Mouse (Mus musculus): Measurements from ENCODE around the gene Olfr794. TPM values are rescaled to one million over a fixed set of nuclear protein-coding genes. Genes with fewer than 3 reads are reported as not detected.

Gene Olfr794
- polyA plus RNA-seq (2012; rRNA removed) = not detected in 2 replicates

DNA sequence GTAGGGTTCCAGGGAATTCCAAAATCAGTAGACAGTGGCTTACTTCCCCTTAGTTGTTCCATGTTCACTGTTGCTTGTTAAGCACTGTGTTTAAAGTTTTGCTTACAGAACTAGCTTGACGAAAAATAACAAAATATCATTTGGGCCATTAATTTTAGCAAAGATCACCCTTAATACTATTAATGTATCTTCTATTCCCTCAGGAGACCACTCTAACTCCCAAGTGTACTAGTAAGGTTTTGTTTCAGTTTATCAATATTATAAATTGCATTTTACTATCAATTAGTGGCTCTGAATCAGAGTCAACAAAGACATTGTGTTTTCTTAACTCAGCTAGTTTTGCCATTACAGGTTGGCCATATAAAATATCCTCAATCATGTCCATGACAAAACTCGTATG, at the start of gene Olfr794:
TSS of gene Olfr794 (plus strand) at position 301 of the 400 bp plus-strand sequence.
- Histone ChIP-seq H3K36me3 (ENCODE audit: control insufficient read depth, insufficient read depth, low read length) (no peaks in the 10 kb centered on the region), H3K27me3 (ENCODE audit: control insufficient read depth, insufficient read depth, low read length) (no peaks in the 10 kb centered on the region), H3K27ac (ENCODE audit: control insufficient read depth, insufficient read depth, low read depth, low read length) (no peak within 1 kb of the TSS), H3K4me1 (ENCODE audit: control insufficient read depth, insufficient read depth, low read length) (no peaks in the 10 kb centered on the region), H3K4me3 (ENCODE audit: control insufficient read depth, low read depth, low read length) (no peak within 1 kb of the TSS)
- TF ChIP-seq POLR2A (IDR thresholded peaks at IDR 0.05; ENCODE audit: control insufficient read depth, low read depth, low read length) (no peak), CTCF (IDR thresholded peaks at IDR 0.05; ENCODE audit: control insufficient read depth, insufficient read depth, insufficient replicate concordance, low read depth, low read length) (no peak)

DNA sequence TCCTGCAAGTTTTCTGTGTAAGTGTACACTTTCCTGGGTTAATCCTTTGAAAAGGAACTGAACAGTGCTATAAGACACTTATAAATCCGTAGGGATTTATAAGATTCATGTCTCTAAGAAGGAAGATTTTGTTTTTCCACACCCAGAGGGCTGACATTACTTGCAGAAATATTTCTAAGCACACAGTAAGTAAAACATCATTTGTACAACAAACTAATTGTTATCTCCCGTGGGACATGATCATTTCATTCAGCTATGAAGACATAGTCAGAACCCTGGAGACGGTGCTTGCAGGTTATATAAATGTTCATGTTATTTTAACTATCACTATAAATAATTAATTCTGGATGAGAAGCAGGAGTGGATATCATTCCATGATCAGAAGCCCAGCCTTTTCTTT, 46.0 kb upstream of the Olfr794 start, which contains the start of gene Olfr791:
TSS of gene Olfr791 (plus strand) at position 301 of the 400 bp plus-strand sequence.
- Histone ChIP-seq H3K27ac (ENCODE audit: control insufficient read depth, insufficient read depth, low read depth, low read length) (no peak within 1 kb of the TSS), H3K36me3 (ENCODE audit: control insufficient read depth, insufficient read depth, low read length) (no peaks in the 10 kb centered on the region), H3K4me1 (ENCODE audit: control insufficient read depth, insufficient read depth, low read length) (no peaks in the 10 kb centered on the region), H3K27me3 (ENCODE audit: control insufficient read depth, insufficient read depth, low read length) (no peaks in the 10 kb centered on the region), H3K4me3 (ENCODE audit: control insufficient read depth, low read depth, low read length) (no peak within 1 kb of the TSS)
- no peak for TF ChIP-seq POLR2A (IDR thresholded peaks at IDR 0.05; ENCODE audit: control insufficient read depth, low read depth, low read length)
- no peak for TF ChIP-seq CTCF (IDR thresholded peaks at IDR 0.05; ENCODE audit: control insufficient read depth, insufficient read depth, insufficient replicate concordance, low read depth, low read length)

DNA sequence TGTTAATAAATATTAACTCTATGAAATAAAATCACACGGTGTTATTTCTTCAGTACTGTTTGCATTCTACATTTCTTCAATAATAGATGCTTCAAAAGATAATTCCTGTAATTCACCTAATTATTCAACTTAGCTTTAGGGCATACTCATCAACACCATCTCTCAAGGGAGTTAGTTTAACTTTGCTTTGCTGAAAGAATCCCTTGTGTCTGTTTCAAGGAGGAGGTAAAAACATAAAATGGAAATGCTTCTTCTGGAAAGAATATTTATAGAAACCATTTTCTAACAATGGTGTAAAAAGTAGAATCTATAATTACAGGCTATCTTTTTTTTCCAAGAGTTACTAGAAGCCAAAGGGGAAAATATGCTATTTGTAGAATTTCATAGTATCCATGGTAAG, 28.6 kb upstream of the Olfr794 start, which contains the start of gene Olfr792:
TSS of gene Olfr792 (plus strand) at position 301 of the 400 bp plus-strand sequence.
- no peak within 1 kb of the TSS for H3K27ac ChIP-seq (ENCODE audit: control insufficient read depth, insufficient read depth, low read depth, low read length)
- no peaks in the 10 kb centered on the region for H3K36me3 ChIP-seq (ENCODE audit: control insufficient read depth, insufficient read depth, low read length)
- no peaks in the 10 kb centered on the region for H3K27me3 ChIP-seq (ENCODE audit: control insufficient read depth, insufficient read depth, low read length)
- no peak for TF ChIP-seq CTCF (IDR thresholded peaks at IDR 0.05; ENCODE audit: control insufficient read depth, insufficient read depth, insufficient replicate concordance, low read depth, low read length)
- H3K4me3 ChIP-seq (ENCODE audit: control insufficient read depth, low read depth, low read length) = no peak within 1 kb of the TSS
- H3K4me1 ChIP-seq (ENCODE audit: control insufficient read depth, insufficient read depth, low read length) = no peaks in the 10 kb centered on the region

DNA sequence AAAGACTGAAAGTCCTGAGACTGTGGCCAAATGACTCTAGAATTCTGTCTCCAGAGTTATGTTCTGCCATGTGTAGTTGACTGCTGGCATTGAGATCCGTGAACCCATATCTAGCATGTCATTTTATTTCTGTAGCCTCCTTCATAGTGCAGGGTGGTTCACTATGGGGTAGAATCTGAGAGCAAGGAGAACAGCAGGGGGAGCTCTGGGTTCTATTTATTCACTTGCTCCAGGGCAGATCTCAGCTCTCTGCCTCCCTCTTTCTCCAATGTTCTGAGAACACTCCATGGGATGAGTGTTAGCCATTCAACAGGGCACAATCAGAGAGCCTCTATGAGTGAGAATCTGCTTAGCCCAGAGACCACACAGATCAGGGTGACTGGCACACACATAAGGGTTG, 18.1 kb upstream of the Olfr794 start:
- no peaks in the 10 kb centered on the region for H3K4me1 ChIP-seq (ENCODE audit: control insufficient read depth, insufficient read depth, low read length)
- no peak overlapping the region for H3K4me3 ChIP-seq (ENCODE audit: control insufficient read depth, low read depth, low read length)
- no peak for TF ChIP-seq CTCF (IDR thresholded peaks at IDR 0.05; ENCODE audit: control insufficient read depth, insufficient read depth, insufficient replicate concordance, low read depth, low read length)
- TF ChIP-seq POLR2A (IDR thresholded peaks at IDR 0.05; ENCODE audit: control insufficient read depth, low read depth, low read length) = no peak
- H3K27me3 ChIP-seq (ENCODE audit: control insufficient read depth, insufficient read depth, low read length) = no peaks in the 10 kb centered on the region
- H3K27ac ChIP-seq (ENCODE audit: control insufficient read depth, insufficient read depth, low read depth, low read length) = no peak overlapping the region
- no peaks in the 10 kb centered on the region for H3K36me3 ChIP-seq (ENCODE audit: control insufficient read depth, insufficient read depth, low read length)

DNA sequence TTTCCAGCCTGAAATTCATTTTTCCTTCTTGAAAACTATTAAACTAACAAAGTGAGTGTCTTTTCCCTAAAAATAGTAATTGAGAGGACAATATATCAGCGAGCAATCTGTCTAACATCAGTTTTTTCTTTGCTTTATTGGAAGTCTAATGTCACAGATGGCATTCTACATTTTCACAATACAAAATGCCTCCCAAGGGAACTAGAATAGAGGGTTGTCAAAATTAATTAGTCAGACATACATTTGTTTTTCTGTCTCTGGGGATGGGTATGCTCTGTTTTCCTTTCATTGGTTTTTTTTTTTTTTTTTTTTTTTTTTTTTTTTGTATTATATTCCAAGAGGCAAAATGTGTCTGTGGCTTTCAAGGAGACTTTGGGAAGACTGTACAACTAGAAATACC, 9.6 kb downstream of the Olfr794 start:
- no peak for TF ChIP-seq CTCF (IDR thresholded peaks at IDR 0.05; ENCODE audit: control insufficient read depth, insufficient read depth, insufficient replicate concordance, low read depth, low read length)
- TF ChIP-seq POLR2A (IDR thresholded peaks at IDR 0.05; ENCODE audit: control insufficient read depth, low read depth, low read length) = no peak
- Histone ChIP-seq H3K27ac (ENCODE audit: control insufficient read depth, insufficient read depth, low read depth, low read length) (no peak overlapping the region), H3K27me3 (ENCODE audit: control insufficient read depth, insufficient read depth, low read length) (no peaks in the 10 kb centered on the region), H3K4me1 (ENCODE audit: control insufficient read depth, insufficient read depth, low read length) (no peaks in the 10 kb centered on the region), H3K4me3 (ENCODE audit: control insufficient read depth, low read depth, low read length) (no peak overlapping the region), H3K36me3 (ENCODE audit: control insufficient read depth, insufficient read depth, low read length) (no peaks in the 10 kb centered on the region)

DNA sequence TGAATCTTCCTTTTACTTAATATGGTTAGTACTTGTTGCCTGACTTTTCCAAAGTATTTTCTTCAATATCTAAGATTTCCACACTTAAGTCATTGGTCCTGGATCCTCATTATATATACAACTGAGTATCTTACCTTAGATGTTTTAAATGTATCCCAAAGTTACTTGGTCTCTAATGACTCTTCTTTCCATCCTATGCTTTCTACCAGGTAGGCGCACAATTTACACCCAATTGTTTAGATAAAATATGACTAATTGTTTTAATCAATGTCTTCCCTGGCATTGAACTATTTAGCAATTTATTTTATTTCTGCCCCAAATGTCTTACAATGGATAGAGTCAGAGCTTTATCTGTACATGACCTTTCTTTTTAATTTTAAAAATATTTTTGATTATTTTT, 45.0 kb downstream of the Olfr794 start, which contains the start of gene Olfr796:
TSS of gene Olfr796 (minus strand) at position 101 of the 400 bp plus-strand sequence.
- Histone ChIP-seq H3K4me3 (ENCODE audit: control insufficient read depth, low read depth, low read length) (no peak within 1 kb of the TSS), H3K36me3 (ENCODE audit: control insufficient read depth, insufficient read depth, low read length) (no peaks in the 10 kb centered on the region), H3K27me3 (ENCODE audit: control insufficient read depth, insufficient read depth, low read length) (no peaks in the 10 kb centered on the region), H3K4me1 (ENCODE audit: control insufficient read depth, insufficient read depth, low read length) (no peaks in the 10 kb centered on the region), H3K27ac (ENCODE audit: control insufficient read depth, insufficient read depth, low read depth, low read length) (no peak within 1 kb of the TSS)
- TF ChIP-seq CTCF (IDR thresholded peaks at IDR 0.05; ENCODE audit: control insufficient read depth, insufficient read depth, insufficient replicate concordance, low read depth, low read length) (no peak), POLR2A (IDR thresholded peaks at IDR 0.05; ENCODE audit: control insufficient read depth, low read depth, low read length) (no peak)

DNA sequence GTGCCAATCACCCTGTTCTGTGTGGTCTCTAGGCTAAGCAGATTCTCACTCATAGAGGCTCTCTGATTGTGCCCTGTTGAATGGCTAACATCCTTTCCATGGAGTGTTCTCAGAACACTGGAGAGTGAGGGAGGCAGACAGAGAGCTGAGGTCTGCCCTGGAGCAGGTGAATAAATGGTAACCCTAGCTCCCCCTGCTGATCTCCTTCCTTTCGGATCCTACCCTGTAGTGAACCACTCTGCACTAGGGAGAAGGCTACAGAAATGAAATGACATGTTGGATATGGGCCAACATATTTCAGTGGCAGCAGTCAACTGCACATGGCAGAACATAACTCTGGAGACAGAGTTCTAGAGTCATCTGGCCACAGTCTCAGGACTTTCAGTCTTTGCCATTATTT, 54.3 kb downstream of the Olfr794 start:
- TF ChIP-seq POLR2A (IDR thresholded peaks at IDR 0.05; ENCODE audit: control insufficient read depth, low read depth, low read length) = no peak
- no peak for TF ChIP-seq CTCF (IDR thresholded peaks at IDR 0.05; ENCODE audit: control insufficient read depth, insufficient read depth, insufficient replicate concordance, low read depth, low read length)
- H3K4me1 ChIP-seq (ENCODE audit: control insufficient read depth, insufficient read depth, low read length) = no peaks in the 10 kb centered on the region

More for the DNA sequence above, 54.3 kb downstream of the Olfr794 start:
- Histone ChIP-seq H3K27me3 (ENCODE audit: control insufficient read depth, insufficient read depth, low read length) (no peaks in the 10 kb centered on the region), H3K36me3 (ENCODE audit: control insufficient read depth, insufficient read depth, low read length) (no peaks in the 10 kb centered on the region), H3K4me3 (ENCODE audit: control insufficient read depth, low read depth, low read length) (no peak overlapping the region), H3K27ac (ENCODE audit: control insufficient read depth, insufficient read depth, low read depth, low read length) (no peak overlapping the region)

Other genes with a start within 250 kb of the Olfr794 start
- not detected in 2 replicates for gene Olfr780, start 249.5 kb upstream of the Olfr794 start, polyA plus RNA-seq (2012; rRNA removed)
- gene Olfr781, start 238.8 kb upstream of the Olfr794 start, polyA plus RNA-seq (2012; rRNA removed) = not detected in 2 replicates
- not detected in 2 replicates for gene Olfr782, start 218.8 kb upstream of the Olfr794 start, polyA plus RNA-seq (2012; rRNA removed)
- gene Olfr784, start 183.6 kb upstream of the Olfr794 start, polyA plus RNA-seq (2012; rRNA removed) = 0.07 TPM in 2 replicates
- not detected in 2 replicates for gene Olfr785, start 162.2 kb upstream of the Olfr794 start, polyA plus RNA-seq (2012; rRNA removed)
- not detected in 2 replicates for gene Olfr786, start 140.3 kb upstream of the Olfr794 start, polyA plus RNA-seq (2012; rRNA removed)
- gene Olfr787, start 105.8 kb upstream of the Olfr794 start, polyA plus RNA-seq (2012; rRNA removed) = 1.5 TPM in 2 replicates
- 0.53 and 0.57 TPM in 2 replicates for gene Olfr788, start 96.7 kb upstream of the Olfr794 start, polyA plus RNA-seq (2012; rRNA removed)
- gene Olfr789, start 82.9 kb upstream of the Olfr794 start, polyA plus RNA-seq (2012; rRNA removed) = 0.05 TPM in 1 of 2 replicates, not detected in the other
- gene Olfr790, start 69.2 kb upstream of the Olfr794 start, polyA plus RNA-seq (2012; rRNA removed) = 0.29 TPM in 1 of 2 replicates, not detected in the other
- not detected in 2 replicates for gene Olfr791, start 45.9 kb upstream of the Olfr794 start, polyA plus RNA-seq (2012; rRNA removed)
- gene Olfr792, start 28.5 kb upstream of the Olfr794 start, polyA plus RNA-seq (2012; rRNA removed) = not detected in 2 replicates
- not detected in 2 replicates for gene Olfr796, start 44.9 kb downstream of the Olfr794 start, polyA plus RNA-seq (2012; rRNA removed)
- gene Olfr798, start 60.3 kb downstream of the Olfr794 start, polyA plus RNA-seq (2012; rRNA removed) = not detected in 2 replicates
- not detected in 2 replicates for gene Olfr799, start 69.8 kb downstream of the Olfr794 start, polyA plus RNA-seq (2012; rRNA removed)
- gene Olfr800, start 90.0 kb downstream of the Olfr794 start, polyA plus RNA-seq (2012; rRNA removed) = not detected in 2 replicates
- not detected in 2 replicates for gene Olfr801, start 106.2 kb downstream of the Olfr794 start, polyA plus RNA-seq (2012; rRNA removed)
- gene Olfr802, start 120.5 kb downstream of the Olfr794 start, polyA plus RNA-seq (2012; rRNA removed) = not detected in 2 replicates
- gene Olfr803, start 126.6 kb downstream of the Olfr794 start, polyA plus RNA-seq (2012; rRNA removed) = not detected in 2 replicates
- gene Olfr804, start 135.6 kb downstream of the Olfr794 start, polyA plus RNA-seq (2012; rRNA removed) = not detected in 2 replicates
- 0.04 TPM in 1 of 2 replicates, not detected in the other for gene Olfr805, start 161.7 kb downstream of the Olfr794 start, polyA plus RNA-seq (2012; rRNA removed)
- gene Olfr806, start 174.3 kb downstream of the Olfr794 start, polyA plus RNA-seq (2012; rRNA removed) = not detected in 2 replicates
- not detected in 2 replicates for gene Olfr807, start 190.1 kb downstream of the Olfr794 start, polyA plus RNA-seq (2012; rRNA removed)
- not detected in 2 replicates for gene Olfr808, start 197.8 kb downstream of the Olfr794 start, polyA plus RNA-seq (2012; rRNA removed)
- not detected in 2 replicates for gene Olfr809, start 207.0 kb downstream of the Olfr794 start, polyA plus RNA-seq (2012; rRNA removed)
- gene Olfr810, start 227.3 kb downstream of the Olfr794 start, polyA plus RNA-seq (2012; rRNA removed) = not detected in 2 replicates
- not detected in 2 replicates for gene Olfr811, start 236.7 kb downstream of the Olfr794 start, polyA plus RNA-seq (2012; rRNA removed)